Mouse (Mus musculus) cerebellum, adult 2 months (tissue): Measurements from ENCODE around the gene Tcl1b5.
"Not testable (repeated sequence)": the region's sequence is repeated elsewhere in the genome, so short reads cannot be mapped to it uniquely, and the experiment has no call there.

Experiments used
- CTCF ChIP-seq: fragments of 200-500 bp; IDR thresholded peaks from 2 replicates; pipeline ENCODE4 v1.5.1; 2011; ENCODE audit warnings: low read depth, mild to moderate bottlenecking, control low read depth, low read length, moderate library complexity, borderline replicate concordance; ENCODE audit not compliant: insufficient read depth
- POLR2A ChIP-seq: fragments of 200-500 bp; IDR thresholded peaks from 2 replicates; pipeline ENCODE4 v1.6.1; 2011; ENCODE audit warnings: low read length, control low read depth, borderline replicate concordance; ENCODE audit not compliant: insufficient read depth

GRCm38 (mm10) chr12:105190743-105191142 is 14.6 kb downstream of the Tcl1b5 start, which contains the start of gene Tcl1b3:
- not testable (repeated sequence) for TF ChIP-seq CTCF, POLR2A
